Mouse (Mus musculus): ENCODE data around the gene Zfp385c. TPM values are rescaled to one million over a fixed set of nuclear protein-coding genes. Genes with fewer than 3 reads are reported as not detected.

The Zfp385c gene
- polyA plus RNA-seq, 1 experiment from 2014 or later, result 0.80 TPM

DNA sequence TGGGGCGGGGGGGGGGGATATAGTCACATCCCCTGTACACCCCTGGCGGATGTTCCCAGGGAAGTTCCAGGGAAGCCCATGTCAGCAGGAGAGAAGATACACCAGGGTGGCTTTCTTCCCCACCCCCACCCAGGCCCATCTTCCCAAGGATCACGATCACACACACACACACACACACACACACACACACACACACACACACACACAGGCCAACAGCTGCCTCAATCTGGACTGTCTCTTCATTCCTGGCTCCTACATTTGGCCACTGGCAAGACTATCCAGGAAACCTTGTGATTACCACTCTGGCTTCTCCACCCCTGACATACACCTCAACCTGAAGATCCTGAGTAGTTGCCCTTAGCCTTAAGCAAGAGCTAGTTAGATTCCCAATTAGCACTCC, 6.9 kb downstream of the Zfp385c start:
- Histone ChIP-seq H3K36me3 (ENCODE audit: control insufficient read depth, insufficient read depth) (no peaks in the 10 kb centered on the region), H3K4me2 (ENCODE audit: low read length) (no peak overlapping the region), H3K4me1 (replicated peaks; ENCODE audit: control insufficient read depth, insufficient read depth, low read length) (no peaks in the 10 kb centered on the region), H3K9me3 (ENCODE audit: control insufficient read depth, low read length) (no peaks in the 10 kb centered on the region), H3K9ac (replicated peaks; ENCODE audit: low read depth, low read length) (no peak overlapping the region), H3K27me3 (replicated peaks; ENCODE audit: control insufficient read depth, insufficient read depth, low read length) (no peaks in the 10 kb centered on the region), H3K4me3 (replicated peaks; ENCODE audit: low read length) (no peak overlapping the region), H3K27ac (ENCODE audit: low read length) (no peak overlapping the region)
- ATAC-seq, result no peak
- 87% methylated on average over 2 of the region's 3 CpGs for WGBS

DNA sequence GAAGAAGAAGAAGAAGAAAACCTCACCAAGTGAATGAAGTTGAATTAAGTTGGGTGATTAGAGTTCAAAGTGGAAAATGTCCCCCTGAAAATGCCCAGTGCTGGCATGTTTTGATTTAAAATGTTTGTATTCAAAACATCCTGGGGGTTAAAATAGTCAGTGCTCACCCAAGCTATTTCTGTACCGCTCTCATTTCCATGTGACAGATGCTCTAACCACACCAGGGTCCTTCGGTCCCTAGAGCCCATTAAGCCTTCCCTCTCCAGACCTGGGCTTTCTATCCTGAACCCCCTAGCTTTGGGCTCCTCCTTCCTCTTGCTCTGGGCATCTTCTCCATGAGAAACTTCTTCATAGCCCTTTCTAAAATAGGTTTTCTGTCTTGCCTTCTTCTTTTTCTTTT, 8.2 kb downstream of the Zfp385c start:
- Histone ChIP-seq H3K9me3 (ENCODE audit: control insufficient read depth, low read length) (no peaks in the 10 kb centered on the region), H3K4me2 (ENCODE audit: low read length) (no peak overlapping the region), H3K36me3 (ENCODE audit: control insufficient read depth, insufficient read depth) (no peaks in the 10 kb centered on the region), H3K9ac (replicated peaks; ENCODE audit: low read depth, low read length) (no peak overlapping the region), H3K4me1 (replicated peaks; ENCODE audit: control insufficient read depth, insufficient read depth, low read length) (no peaks in the 10 kb centered on the region), H3K4me3 (replicated peaks; ENCODE audit: low read length) (no peak overlapping the region), H3K27ac (ENCODE audit: low read length) (no peak overlapping the region), H3K27me3 (replicated peaks; ENCODE audit: control insufficient read depth, insufficient read depth, low read length) (no peaks in the 10 kb centered on the region)
- no peak for ATAC-seq
- 80% methylated on average over 2 of the region's 2 CpGs for WGBS

DNA sequence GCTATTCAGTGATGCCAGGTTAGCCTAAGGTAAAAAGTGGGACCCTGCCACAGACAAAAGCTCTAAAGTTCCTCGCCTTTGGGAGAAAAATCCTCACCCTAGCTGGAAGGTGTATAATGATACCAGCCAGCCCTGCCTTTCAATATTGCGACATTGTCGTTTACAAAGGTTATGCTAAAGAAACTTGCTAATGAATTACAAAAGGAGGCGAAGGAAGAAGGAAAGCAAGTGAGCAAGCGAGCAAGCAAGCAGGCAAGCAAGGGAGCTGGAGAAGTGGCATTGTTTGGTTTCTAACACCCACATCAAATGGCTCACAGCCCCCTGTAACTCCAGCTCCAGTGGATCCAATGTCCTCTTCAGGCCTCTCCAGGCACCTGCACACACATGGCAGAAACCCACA, 9.7 kb downstream of the Zfp385c start:
- Histone ChIP-seq H3K4me2 (ENCODE audit: low read length) (no peak overlapping the region), H3K27me3 (replicated peaks; ENCODE audit: control insufficient read depth, insufficient read depth, low read length) (no peaks in the 10 kb centered on the region), H3K36me3 (ENCODE audit: control insufficient read depth, insufficient read depth) (no peaks in the 10 kb centered on the region), H3K27ac (ENCODE audit: low read length) (no peak overlapping the region), H3K9me3 (ENCODE audit: control insufficient read depth, low read length) (no peaks in the 10 kb centered on the region), H3K4me3 (replicated peaks; ENCODE audit: low read length) (no peak overlapping the region), H3K4me1 (replicated peaks; ENCODE audit: control insufficient read depth, insufficient read depth, low read length) (no peaks in the 10 kb centered on the region), H3K9ac (replicated peaks; ENCODE audit: low read depth, low read length) (no peak overlapping the region)
- no peak for ATAC-seq
- WGBS, result 55% methylated on average over 5 of the region's 5 CpGs

DNA sequence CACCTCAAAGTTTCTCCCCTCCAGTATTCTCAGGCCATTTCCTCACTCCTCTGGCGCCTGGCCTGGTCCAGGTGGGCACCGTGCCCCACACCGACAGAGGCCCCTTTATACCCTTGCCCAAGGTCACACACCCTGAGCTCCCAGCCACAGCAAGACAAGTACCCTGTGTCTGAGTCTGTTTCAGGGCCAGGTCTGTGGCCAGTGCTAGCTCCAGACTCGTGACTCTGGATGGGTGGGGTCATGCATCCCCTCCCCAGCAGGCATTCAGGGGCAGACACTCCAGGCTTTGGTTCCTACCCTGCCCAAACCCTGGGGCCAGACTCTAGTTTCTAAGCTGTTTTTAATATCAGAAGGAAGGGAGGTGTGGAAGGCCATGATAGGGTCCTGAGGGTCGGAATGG, 10.4 kb downstream of the Zfp385c start:
- H3K27me3 ChIP-seq (replicated peaks; ENCODE audit: control insufficient read depth, insufficient read depth, low read length), result no peaks in the 10 kb centered on the region
- H3K9ac ChIP-seq (replicated peaks; ENCODE audit: low read depth, low read length), result no peak overlapping the region
- no peak overlapping the region for H3K4me2 ChIP-seq (ENCODE audit: low read length)
- 83% methylated on average over 5 of the region's 5 CpGs for WGBS
- no peaks in the 10 kb centered on the region for H3K4me1 ChIP-seq (replicated peaks; ENCODE audit: control insufficient read depth, insufficient read depth, low read length)
- H3K36me3 ChIP-seq (ENCODE audit: control insufficient read depth, insufficient read depth), result no peaks in the 10 kb centered on the region
- no peak for ATAC-seq
- no peak overlapping the region for H3K27ac ChIP-seq (ENCODE audit: low read length)
- H3K4me3 ChIP-seq (replicated peaks; ENCODE audit: low read length), result no peak overlapping the region
- H3K9me3 ChIP-seq (ENCODE audit: control insufficient read depth, low read length), result no peaks in the 10 kb centered on the region

DNA sequence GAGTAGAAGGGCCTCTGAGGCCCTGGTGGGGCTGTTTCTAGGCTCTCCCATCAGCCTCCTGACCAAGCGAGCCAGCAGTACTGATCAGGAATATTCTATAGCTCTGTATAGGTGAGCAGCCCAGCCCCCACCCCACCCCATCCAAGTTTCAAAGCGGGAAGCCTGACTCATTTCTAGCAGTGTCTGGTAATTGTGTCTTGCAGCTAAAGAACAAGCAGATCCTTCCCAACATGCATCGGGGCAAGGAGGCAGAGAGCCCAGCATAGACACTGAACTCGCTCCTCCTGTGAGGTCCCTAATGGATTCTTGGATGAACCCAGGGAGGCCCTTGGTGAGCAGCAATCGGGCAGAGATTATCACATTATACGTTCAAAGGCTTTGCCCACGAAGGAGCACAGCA, 14.4 kb downstream of the Zfp385c start:
- H3K4me3 ChIP-seq (replicated peaks; ENCODE audit: low read length), result no peak overlapping the region
- peaks cover 4% of the 10 kb centered on the region for H3K4me1 ChIP-seq (replicated peaks; ENCODE audit: control insufficient read depth, insufficient read depth, low read length)
- H3K36me3 ChIP-seq (ENCODE audit: control insufficient read depth, insufficient read depth), result no peaks in the 10 kb centered on the region
- WGBS, result 47% methylated on average over 7 of the region's 7 CpGs
- H3K27ac ChIP-seq (ENCODE audit: low read length), result no peak overlapping the region
- no peak overlapping the region for H3K4me2 ChIP-seq (ENCODE audit: low read length)
- ATAC-seq, result no peak
- H3K9me3 ChIP-seq (ENCODE audit: control insufficient read depth, low read length), result no peaks in the 10 kb centered on the region
- no peak overlapping the region for H3K9ac ChIP-seq (replicated peaks; ENCODE audit: low read depth, low read length)
- no peaks in the 10 kb centered on the region for H3K27me3 ChIP-seq (replicated peaks; ENCODE audit: control insufficient read depth, insufficient read depth, low read length)

DNA sequence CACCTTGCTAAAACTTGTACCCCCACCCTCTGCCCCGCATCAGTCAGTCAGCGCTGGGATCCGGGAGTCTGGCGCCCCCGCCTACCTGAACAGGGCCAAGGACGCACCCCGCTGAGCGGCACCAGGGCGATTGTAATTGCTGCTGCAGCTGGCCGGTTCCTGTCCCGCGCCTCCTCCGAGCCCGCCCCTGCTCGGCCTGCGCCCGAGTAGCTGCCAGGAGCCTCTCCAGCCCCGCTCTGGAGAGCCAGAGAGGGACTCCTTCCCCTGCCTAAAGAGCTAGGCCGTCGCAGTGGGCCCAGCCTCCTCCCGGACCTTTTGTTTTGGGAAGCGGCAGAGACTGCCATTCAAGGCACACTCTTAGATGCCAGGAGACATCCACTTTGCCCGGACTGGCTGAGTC, 19.1 kb downstream of the Zfp385c start:
- WGBS, result 2% methylated on average over 23 of the region's 23 CpGs
- Histone ChIP-seq H3K4me3 (replicated peaks; ENCODE audit: low read length) (no peak overlapping the region), H3K36me3 (ENCODE audit: control insufficient read depth, insufficient read depth) (no peaks in the 10 kb centered on the region), H3K27ac (ENCODE audit: low read length) (no peak overlapping the region), H3K4me1 (replicated peaks; ENCODE audit: control insufficient read depth, insufficient read depth, low read length) (peaks cover 4% of the 10 kb centered on the region), H3K9me3 (ENCODE audit: control insufficient read depth, low read length) (no peaks in the 10 kb centered on the region), H3K9ac (replicated peaks; ENCODE audit: low read depth, low read length) (peak overlapping the region; percentile 18; the same call in 1 of the 2 replicates), H3K27me3 (replicated peaks; ENCODE audit: control insufficient read depth, insufficient read depth, low read length) (no peaks in the 10 kb centered on the region), H3K4me2 (ENCODE audit: low read length) (peak overlapping the region; percentile 28)
- no peak for ATAC-seq

DNA sequence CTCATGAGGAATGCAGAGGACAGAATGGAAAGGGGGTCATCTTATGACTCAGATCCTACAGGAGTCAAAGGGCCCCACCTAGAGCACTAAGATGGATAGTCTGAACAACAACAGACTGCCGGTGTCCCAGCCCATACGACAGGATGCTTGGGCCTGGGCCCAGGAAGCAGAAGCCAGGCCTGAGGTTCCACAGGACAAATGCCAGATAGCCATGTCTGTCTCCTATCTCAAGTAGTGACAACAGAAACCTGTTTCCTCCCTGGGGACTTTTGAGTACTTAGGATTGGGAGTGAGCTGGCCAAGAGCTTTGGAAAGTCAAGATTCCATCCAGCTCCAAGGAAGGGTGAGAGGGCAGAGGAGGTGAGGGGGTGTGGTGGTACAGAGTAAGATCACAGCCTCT, 20.3 kb downstream of the Zfp385c start:
- no peak for ATAC-seq
- WGBS, result 76% methylated on average over 2 of the region's 2 CpGs
- Histone ChIP-seq H3K4me3 (replicated peaks; ENCODE audit: low read length) (no peak overlapping the region), H3K27ac (ENCODE audit: low read length) (no peak overlapping the region), H3K4me2 (ENCODE audit: low read length) (no peak overlapping the region), H3K27me3 (replicated peaks; ENCODE audit: control insufficient read depth, insufficient read depth, low read length) (no peaks in the 10 kb centered on the region), H3K9me3 (ENCODE audit: control insufficient read depth, low read length) (no peaks in the 10 kb centered on the region), H3K36me3 (ENCODE audit: control insufficient read depth, insufficient read depth) (no peaks in the 10 kb centered on the region), H3K4me1 (replicated peaks; ENCODE audit: control insufficient read depth, insufficient read depth, low read length) (peaks cover 4% of the 10 kb centered on the region), H3K9ac (replicated peaks; ENCODE audit: low read depth, low read length) (no peak overlapping the region)

DNA sequence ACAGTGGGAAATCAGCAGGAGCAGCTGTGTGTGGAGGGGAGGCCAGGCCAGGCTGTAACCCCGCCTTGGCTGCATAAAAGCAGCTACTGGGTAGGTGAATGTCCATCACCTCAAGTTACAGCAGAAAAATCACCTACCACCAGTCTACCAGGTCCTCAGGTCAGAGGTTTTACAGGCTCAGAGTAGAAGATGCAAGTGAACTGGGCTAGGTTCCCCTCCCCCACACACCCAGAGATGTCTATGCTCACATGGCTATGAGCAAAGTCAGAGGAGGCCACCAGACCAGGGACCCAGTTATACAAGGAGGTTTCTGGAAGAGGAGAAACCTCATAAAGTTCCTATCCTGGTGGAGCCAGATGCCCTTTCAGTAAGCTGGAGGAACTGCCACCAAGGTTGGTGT, 21.2 kb downstream of the Zfp385c start:
- Histone ChIP-seq H3K4me1 (replicated peaks; ENCODE audit: control insufficient read depth, insufficient read depth, low read length) (peaks cover 4% of the 10 kb centered on the region), H3K4me3 (replicated peaks; ENCODE audit: low read length) (no peak overlapping the region), H3K27ac (ENCODE audit: low read length) (no peak overlapping the region), H3K36me3 (ENCODE audit: control insufficient read depth, insufficient read depth) (no peaks in the 10 kb centered on the region), H3K4me2 (ENCODE audit: low read length) (no peak overlapping the region), H3K9me3 (ENCODE audit: control insufficient read depth, low read length) (no peaks in the 10 kb centered on the region), H3K9ac (replicated peaks; ENCODE audit: low read depth, low read length) (no peak overlapping the region), H3K27me3 (replicated peaks; ENCODE audit: control insufficient read depth, insufficient read depth, low read length) (no peaks in the 10 kb centered on the region)
- 70% methylated on average over 1 of the region's 1 CpGs for WGBS
- ATAC-seq, result no peak

DNA sequence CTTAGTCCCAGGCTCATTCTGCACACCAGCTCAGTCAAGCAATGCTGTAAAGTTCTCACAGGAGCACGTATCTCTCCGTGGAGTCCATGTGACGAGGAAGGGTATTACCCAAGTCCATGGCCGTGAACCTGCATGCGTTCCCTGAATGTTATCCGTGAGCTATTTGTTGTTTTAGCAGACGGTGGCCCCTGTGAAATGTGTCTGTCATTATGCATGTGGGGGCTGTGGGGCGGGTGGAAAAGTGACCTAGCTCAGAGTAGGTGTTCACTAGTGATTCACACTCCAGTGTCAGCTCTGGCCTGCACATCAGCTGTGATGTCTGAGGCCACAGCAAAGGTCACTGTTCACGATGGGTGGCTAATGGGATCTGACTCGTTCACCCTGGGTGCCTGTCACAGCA, 32.4 kb downstream of the Zfp385c start:
- 80% methylated on average over 10 of the region's 10 CpGs for WGBS
- no peak overlapping the region for H3K4me3 ChIP-seq (replicated peaks; ENCODE audit: low read length)
- H3K27me3 ChIP-seq (replicated peaks; ENCODE audit: control insufficient read depth, insufficient read depth, low read length), result 0 out of 2 replicates have a peak, but pooled peaks cover 2% of the 10 kb centered on the region

DNA sequence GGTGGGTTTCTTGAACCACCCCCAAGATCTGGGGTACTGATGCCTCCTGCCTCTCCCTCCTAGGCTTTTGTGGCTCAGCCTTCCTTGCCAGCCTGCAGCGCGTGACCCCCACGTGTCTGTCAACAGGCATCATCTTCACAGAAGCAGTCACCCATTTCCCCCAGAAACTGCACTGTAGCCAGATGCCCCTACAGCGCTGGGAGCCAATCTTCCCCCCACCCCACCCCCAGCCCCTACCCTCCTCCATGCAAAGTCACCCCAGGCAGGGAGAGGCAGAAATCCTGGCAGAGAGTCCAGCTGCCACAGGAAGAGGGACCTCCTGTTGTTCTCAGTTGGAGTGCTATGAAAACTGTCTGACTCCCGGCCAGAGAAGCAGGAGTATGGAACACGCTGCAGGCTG, 35.8 kb downstream of the Zfp385c start:
- no peak for ATAC-seq

More for the DNA sequence above, 32.4 kb downstream of the Zfp385c start:
- H3K36me3 ChIP-seq (ENCODE audit: control insufficient read depth, insufficient read depth), result no peaks in the 10 kb centered on the region
- no peak for ATAC-seq
- H3K9me3 ChIP-seq (ENCODE audit: control insufficient read depth, low read length), result no peaks in the 10 kb centered on the region
- no peak overlapping the region for H3K4me2 ChIP-seq (ENCODE audit: low read length)
- no peak overlapping the region for H3K9ac ChIP-seq (replicated peaks; ENCODE audit: low read depth, low read length)
- no peak overlapping the region for H3K27ac ChIP-seq (ENCODE audit: low read length)
- peaks cover 5% of the 10 kb centered on the region for H3K4me1 ChIP-seq (replicated peaks; ENCODE audit: control insufficient read depth, insufficient read depth, low read length)

More for the DNA sequence above, 35.8 kb downstream of the Zfp385c start:
- H3K36me3 ChIP-seq (ENCODE audit: control insufficient read depth, insufficient read depth), result no peaks in the 10 kb centered on the region
- no peak overlapping the region for H3K27ac ChIP-seq (ENCODE audit: low read length)
- peaks cover 5% of the 10 kb centered on the region for H3K4me1 ChIP-seq (replicated peaks; ENCODE audit: control insufficient read depth, insufficient read depth, low read length)
- no peak overlapping the region for H3K9ac ChIP-seq (replicated peaks; ENCODE audit: low read depth, low read length)
- H3K4me2 ChIP-seq (ENCODE audit: low read length), result no peak overlapping the region
- H3K4me3 ChIP-seq (replicated peaks; ENCODE audit: low read length), result no peak overlapping the region
- H3K27me3 ChIP-seq (replicated peaks; ENCODE audit: control insufficient read depth, insufficient read depth, low read length), result peaks cover 4% of the 10 kb centered on the region; the same call in 1 of the 2 replicates
- no peaks in the 10 kb centered on the region for H3K9me3 ChIP-seq (ENCODE audit: control insufficient read depth, low read length)
- 10% methylated on average over 6 of the region's 6 CpGs for WGBS
